Mouse (Mus musculus): ENCODE data around the gene Snrpn.

Gene Snrpn

DNA sequence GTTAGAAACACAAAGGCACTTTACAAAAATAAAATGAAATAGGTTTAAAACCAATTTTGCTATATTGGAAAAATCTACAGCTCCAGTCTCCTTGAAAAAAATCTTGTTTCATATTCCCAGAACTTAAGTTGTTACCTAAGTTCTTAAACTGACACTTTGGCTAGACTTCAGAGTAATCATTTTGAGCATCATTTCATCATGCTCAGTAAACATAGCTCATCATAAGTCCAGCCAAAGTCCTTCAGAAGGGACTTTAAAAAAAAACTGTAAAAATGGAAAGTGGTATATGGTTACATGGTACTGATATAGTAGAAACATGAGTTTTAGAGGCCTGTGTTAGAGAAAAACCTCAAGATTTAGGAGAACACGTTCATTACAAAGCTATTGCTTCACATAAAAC is 161.4 kb downstream of the Snrpn start:
- Histone ChIP-seq H3K36me3 (ENCODE audit: insufficient read depth, low read length) (peaks cover 26% of the 10 kb centered on the region), H3K4me3 (replicated peaks; ENCODE audit: low read length) (no peak overlapping the region), H3K9me3 (ENCODE audit: low read length) (no peaks in the 10 kb centered on the region), H3K4me1 (replicated peaks; ENCODE audit: low read depth, low read length) (no peaks in the 10 kb centered on the region), H3K27me3 (ENCODE audit: insufficient read depth, low read length) (no peaks in the 10 kb centered on the region)
- TF ChIP-seq CTCF (conservative IDR thresholded peaks at IDR 0.05; ENCODE audit: low read length) = no peak
- no peak for TF ChIP-seq NANOG (IDR thresholded peaks at IDR 0.05; ENCODE audit: borderline replicate concordance, low read length)
- no peak for TF ChIP-seq POU5F1 (IDR thresholded peaks at IDR 0.05; ENCODE audit: borderline replicate concordance, low read length)
